Mouse (Mus musculus) liver, embryonic 14.5 days (tissue): ENCODE results near the gene Mrpl47. TPM values are rescaled to one million over a fixed set of nuclear protein-coding genes. Genes with fewer than 3 reads are reported as not detected.

Source experiments
- ATAC-seq: fragments of 200-750 bp; cut with Nextera tagmentation; 2 replicates; pipeline ENCODE4 v1.8.0; 2017; ENCODE audit warnings: moderate number of reproducible peaks, mild to moderate bottlenecking, moderate library complexity; ENCODE audit not compliant: insufficient read depth
- DNase-seq, 3 experiments: peaks; one replicate each; pipeline ENCODE4 v3.0.0-alpha.2; 2012 to 2013; ENCODE audit warnings: low read depth in 3 of 3, low spot score in 3 of 3
- H3K27ac ChIP-seq: fragments of 300-500 bp; sonication (generic); 2 replicates; pipeline ENCODE4 v1.5.1; 2014; ENCODE audit warnings: moderate library complexity, mild to moderate bottlenecking, control low read depth, inconsistent platforms
- H3K27me3 ChIP-seq: fragments of 300-500 bp; sonication (generic); 2 replicates; pipeline ENCODE4 v1.6.1; 2014; ENCODE audit warnings: mild to moderate bottlenecking, low read length, moderate library complexity; ENCODE audit not compliant: control insufficient read depth, insufficient read depth
- H3K36me3 ChIP-seq: fragments of 300-500 bp; sonication (generic); replicated peaks from 2 replicates; pipeline ENCODE4 v1.6.1; 2014; ENCODE audit warnings: low read depth; ENCODE audit not compliant: control insufficient read depth, insufficient read depth
- H3K4me1 ChIP-seq, 2 experiments: fragments of 200-500 bp in 1 of 2; fragments of 300-500 bp in 1 of 2; sonication (generic) in 1 of 2; replicated peaks; 2 replicates each; pipeline ENCODE4 v1.6.1; 2012 to 2014; ENCODE audit warnings: antibody characterized with exemption in 1 of 2, inconsistent platforms in 1 of 2, low read length in 1 of 2; ENCODE audit not compliant: control insufficient read depth in 2 of 2, insufficient read depth in 2 of 2
- H3K4me2 ChIP-seq: fragments of 300-500 bp; sonication (generic); 2 replicates; pipeline ENCODE4 v1.6.1; 2014; ENCODE audit warnings: low read depth, mild to moderate bottlenecking, control low read depth, moderate library complexity
- H3K4me3 ChIP-seq, 2 experiments: fragments of 200-500 bp in 1 of 2; fragments of 300-500 bp in 1 of 2; sonication (generic) in 1 of 2; 2 replicates each; pipeline ENCODE4 v1.5.1; 2012 to 2014; ENCODE audit warnings: low read depth in 2 of 2, low read length in 2 of 2, mild to moderate bottlenecking in 2 of 2, control low read depth in 1 of 2, inconsistent platforms in 1 of 2, moderate library complexity in 1 of 2; ENCODE audit not compliant: insufficient read depth in 1 of 2
- H3K9ac ChIP-seq: fragments of 300-500 bp; sonication (generic); replicated peaks from 2 replicates; pipeline ENCODE4 v1.6.1; 2014; ENCODE audit warnings: mild to moderate bottlenecking, control low read depth, moderate library complexity
- H3K9me3 ChIP-seq: fragments of 300-500 bp; sonication (generic); 2 replicates; pipeline ENCODE4 v1.6.1; 2016; ENCODE audit warnings: low read length, mixed read lengths; ENCODE audit not compliant: control insufficient read depth
- CTCF ChIP-seq: IDR thresholded peaks from 2 replicates; pipeline ENCODE4 v1.5.1; 2016; ENCODE audit warnings: antibody characterized with exemption, low read depth, control low read depth
- EP300 ChIP-seq: IDR thresholded peaks from 2 replicates; pipeline ENCODE4 v1.6.1; 2016; ENCODE audit warnings: antibody characterized with exemption, low read depth
- WGBS: fragments of 180-500 bp; shearing (Covaris S2); extraction: QIAGEN DNeasy Blood & Tissue Kit; methylation state at CpG from one replicate; pipeline ENCODE4 v1.1.7; 2014; ENCODE audit not compliant: insufficient replicate concordance; 5-methylcytosine and 5-hydroxymethylcytosine counted together
- polyA plus RNA-seq, 2 experiments: library from polyadenylated mRNA; depleted of rRNA in 1 of 2; stranded (reverse) in 1 of 2; unstranded in 1 of 2; fragments of >200 nt; fragmentation: Nextera tagmentation in 1 of 2; extraction: Ambion mirVana in 1 of 2; gene quantifications; 2 replicates each; pipeline versions ENCODE4 v1.2.1 to v1.2.3; 2012 to 2014

Gene Mrpl47
- polyA plus RNA-seq, 2 experiments: 8.4 to 24.0 TPM

DNA sequence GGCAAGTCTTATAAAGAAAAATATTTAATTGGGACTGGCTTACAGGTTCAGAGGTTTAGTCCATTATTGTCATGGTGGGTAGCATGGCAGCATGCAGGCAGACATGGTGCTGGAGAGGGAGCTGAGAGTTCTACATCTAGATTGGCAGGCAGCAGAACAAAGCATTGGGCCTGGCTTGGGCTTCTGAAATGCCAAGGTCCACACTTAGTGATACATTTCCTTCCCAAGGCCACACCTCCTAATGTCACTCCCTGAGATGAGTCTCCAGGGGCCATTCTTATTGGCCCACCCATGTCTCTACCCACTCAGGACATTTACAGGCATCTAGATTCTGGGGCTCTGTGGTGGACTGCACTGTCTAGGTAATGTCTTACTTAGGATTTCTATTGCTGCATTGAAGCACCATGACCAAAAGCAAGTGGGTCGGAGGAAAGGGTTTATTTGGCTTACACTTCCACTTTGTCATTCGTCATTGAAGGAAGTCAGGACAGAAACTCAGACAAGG lies 4.9 kb upstream of the Mrpl47 start:
- Histone ChIP-seq H3K9me3 (no peaks in the 10 kb centered on the region), H3K27ac (no peak overlapping the region), H3K4me3 (no peak overlapping the region), H3K27me3 (no peaks in the 10 kb centered on the region), H3K9ac (no peak overlapping the region), H3K4me1 (peaks cover 6 to 8% of the 10 kb centered on the region in 2 experiments), H3K36me3 (peaks cover 16% of the 10 kb centered on the region), H3K4me2 (no peak overlapping the region)
- DNase-seq: no peak
- 67% methylated on average over 2 of the region's 2 CpGs for WGBS
- no peak for ATAC-seq
- TF ChIP-seq CTCF (no peak), EP300 (no peak)

DNA sequence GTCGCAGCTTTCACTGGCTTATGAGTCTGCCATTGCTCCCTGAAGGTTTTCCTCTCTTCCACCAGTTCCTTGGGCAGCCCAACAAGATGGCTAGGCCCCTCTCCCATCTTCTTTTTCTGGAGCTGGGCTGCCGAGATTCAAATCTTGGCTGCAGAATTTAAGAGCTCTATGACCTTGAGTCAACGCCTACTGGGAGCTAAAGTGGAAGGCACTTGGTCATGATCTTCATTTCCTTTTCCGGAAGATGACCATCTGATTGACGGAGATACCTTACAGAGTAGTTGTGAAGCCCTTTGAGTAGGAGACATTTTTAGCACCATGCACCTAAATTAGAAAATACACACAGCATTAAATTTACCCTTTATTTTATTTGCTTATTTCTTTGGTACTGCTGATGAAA lies 1.1 kb upstream of the Mrpl47 start:
- no peak overlapping the region for H3K9ac ChIP-seq
- TF ChIP-seq EP300: no peak
- TF ChIP-seq CTCF: no peak
- peaks cover 12 to 14% of the 10 kb centered on the region in 2 experiments for H3K4me1 ChIP-seq
- no peak overlapping the region; the same call in 1 of the 2 replicates for H3K4me2 ChIP-seq
- no peak overlapping the region for H3K27ac ChIP-seq
- DNase-seq (no peak), ATAC-seq (no peak)
- 77% methylated on average over 5 of the region's 5 CpGs for WGBS
- no peaks in the 10 kb centered on the region; the same call in 1 of the 2 replicates for H3K36me3 ChIP-seq
- H3K9me3 ChIP-seq: no peaks in the 10 kb centered on the region
- no peaks in the 10 kb centered on the region for H3K27me3 ChIP-seq
- H3K4me3 ChIP-seq: no peak overlapping the region; a peak in 1 of 4 replicates

DNA sequence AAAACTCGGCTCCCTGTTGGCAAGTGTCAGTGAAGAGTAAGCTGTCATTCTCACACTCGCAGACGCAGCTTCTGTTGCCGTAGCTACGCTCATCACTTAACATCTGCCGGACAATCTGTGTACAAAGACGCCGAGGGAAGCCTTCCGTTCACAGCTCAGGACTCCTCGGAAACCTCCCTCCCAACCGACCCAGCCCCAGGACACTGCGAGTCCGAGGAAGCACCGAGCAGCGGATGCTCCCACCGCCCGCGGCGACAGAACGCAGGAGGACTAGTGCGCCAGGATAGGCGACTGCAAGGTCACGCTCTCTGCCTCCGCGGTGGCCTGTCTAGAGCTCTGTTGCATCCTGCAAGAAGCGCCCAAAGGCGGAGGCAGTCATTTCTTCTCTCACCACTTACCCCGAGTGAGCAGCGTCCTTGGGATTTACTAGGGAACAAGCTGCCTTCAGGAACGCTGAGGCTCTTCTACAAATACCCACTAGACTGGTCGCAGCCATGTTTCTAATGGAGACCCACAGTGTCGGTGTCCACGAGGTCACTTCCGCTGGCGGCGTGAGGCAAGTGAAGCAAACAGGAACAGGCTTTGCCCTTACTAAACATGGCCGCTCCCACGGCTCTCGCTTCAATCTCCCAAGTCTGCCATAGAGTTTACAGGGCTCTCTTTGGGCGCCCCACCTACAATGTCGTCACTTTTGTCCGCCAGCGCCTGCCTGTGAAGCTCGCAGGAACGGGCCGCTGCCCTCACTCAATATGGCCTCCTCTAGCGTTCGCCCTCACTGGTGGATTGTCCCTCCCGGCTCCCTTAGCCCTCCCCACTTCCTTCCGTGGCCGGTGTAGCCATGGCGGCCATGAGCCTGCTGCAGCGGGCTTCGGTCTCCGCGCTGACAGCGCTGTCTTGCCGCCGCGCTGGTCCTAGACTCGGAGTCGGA lies 897 bp downstream of the Mrpl47 start, which contains the start of gene Ndufb5:
TSS of gene Ndufb5 (plus strand) at position 747 of the 928 bp plus-strand sequence.
- ATAC-seq (peak; percentile 91), DNase-seq (peak; percentile 98)
- TF ChIP-seq EP300: no peak
- TF ChIP-seq CTCF: 0 out of 2 replicates have a peak, but pooled peaks have one; percentile 10
- WGBS: under 1% methylated on average over 62 of the region's 62 CpGs
- peaks cover 12 to 14% of the 10 kb centered on the region in 2 experiments for H3K4me1 ChIP-seq
- H3K36me3 ChIP-seq: peaks cover 7% of the 10 kb centered on the region
- no peaks in the 10 kb centered on the region for H3K27me3 ChIP-seq
- peak within 1 kb of the TSS; percentile 48 for H3K27ac ChIP-seq
- H3K9me3 ChIP-seq: no peaks in the 10 kb centered on the region
- H3K4me2 ChIP-seq: peak within 1 kb of the TSS; percentile 76
- H3K4me3 ChIP-seq: peak within 1 kb of the TSS; percentile 93 to 97
- H3K9ac ChIP-seq: peak within 1 kb of the TSS; percentile 75

DNA sequence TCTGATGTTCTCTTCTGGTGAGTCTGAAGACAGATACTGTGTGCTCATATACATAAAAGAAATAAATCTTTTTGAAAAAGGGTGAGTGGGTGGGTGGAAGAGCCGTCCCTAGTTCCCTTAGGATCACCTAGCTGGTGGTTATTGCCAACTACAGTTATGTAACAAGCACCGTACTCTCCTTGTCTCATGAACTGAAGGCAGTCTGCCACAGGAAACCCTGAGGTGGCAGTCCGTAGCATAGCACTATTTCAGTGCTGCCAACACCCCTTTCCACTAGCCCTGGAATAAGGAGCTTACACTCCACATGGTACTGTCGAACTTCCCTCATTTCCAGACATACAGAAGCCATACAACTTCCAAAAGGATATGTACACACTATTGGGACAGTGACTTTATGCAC lies 9.5 kb downstream of the Mrpl47 start:
- no peak for TF ChIP-seq EP300
- no peak for TF ChIP-seq CTCF
- Histone ChIP-seq H3K27ac (no peak overlapping the region), H3K4me3 (no peak overlapping the region), H3K9me3 (no peaks in the 10 kb centered on the region), H3K9ac (no peak overlapping the region), H3K27me3 (no peaks in the 10 kb centered on the region), H3K4me2 (no peak overlapping the region), H3K36me3 (peaks cover 55% of the 10 kb centered on the region), H3K4me1 (no peaks in the 10 kb centered on the region)
- no peak for ATAC-seq
- no peak for DNase-seq
- WGBS: 83% methylated on average over 4 of the region's 4 CpGs

- WGBS: 77% methylated on average over 5 of the region's 5 CpGs
- Histone ChIP-seq H3K4me1 (no peaks in the 10 kb centered on the region), H3K27me3 (no peaks in the 10 kb centered on the region), H3K9ac (no peak overlapping the region), H3K4me2 (no peak overlapping the region), H3K36me3 (peaks cover 65% of the 10 kb centered on the region), H3K9me3 (no peaks in the 10 kb centered on the region), H3K27ac (no peak overlapping the region), H3K4me3 (no peak overlapping the region)
- no peak for TF ChIP-seq EP300
- TF ChIP-seq CTCF: no peak
- DNase-seq (no peak), ATAC-seq (no peak)
These were observed 11.5 kb downstream of the Mrpl47 start for GRCm38 (mm10) chr3:32725951-32726350.
